Mouse (Mus musculus): Measurements from ENCODE around the gene Daw1.

DNA sequence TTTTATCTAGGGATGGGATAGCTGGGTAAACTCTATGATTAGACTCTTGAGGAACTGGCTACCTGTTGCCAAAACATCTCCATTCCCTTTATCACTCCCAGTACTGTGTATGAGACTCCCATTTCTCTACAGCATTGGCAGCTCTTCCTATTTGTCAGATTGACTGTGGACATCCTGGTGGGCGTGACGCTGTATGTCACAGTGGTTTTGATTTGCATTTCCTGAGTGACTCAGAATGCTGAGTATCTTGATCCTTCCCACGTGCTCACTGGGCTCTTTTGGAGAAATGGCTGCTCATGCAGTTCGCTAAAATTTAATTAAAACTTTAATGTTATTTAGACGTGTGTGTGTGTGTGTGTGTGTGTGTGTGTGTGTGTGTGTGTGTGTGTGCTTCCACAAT is 47.8 kb upstream of the Daw1 start:
- TF ChIP-seq CTCF (IDR thresholded peaks at IDR 0.05; ENCODE audit: borderline replicate concordance, insufficient read depth, low read depth, low read length) (no peak), POLR2A (IDR thresholded peaks at IDR 0.05; ENCODE audit: borderline replicate concordance, insufficient read depth, low read length) (no peak)

Measured in cerebellum, adult 2 months (tissue).